Comparison of ENCODE assay signal across 8 mouse cellular contexts in the genomic region with DNA sequence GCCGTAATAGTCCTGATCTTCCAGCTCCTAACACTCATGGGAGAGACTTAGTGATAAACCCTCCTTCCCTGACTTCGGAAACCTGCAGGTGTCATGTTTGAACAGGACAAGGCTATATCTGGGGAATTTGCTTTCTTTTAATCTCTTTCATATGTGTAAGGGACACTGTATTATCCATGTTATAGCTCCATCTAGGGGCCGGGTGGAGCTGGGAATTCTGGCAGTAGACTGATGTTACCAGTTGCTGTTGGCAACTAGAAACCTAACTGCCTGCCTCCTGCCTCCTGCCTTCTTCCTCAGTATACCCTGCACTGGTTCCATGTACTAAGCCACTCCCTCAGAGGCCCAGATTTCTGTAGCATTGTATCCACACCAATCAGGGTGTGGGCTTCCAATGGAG. TPM values are rescaled to one million over a fixed set of nuclear protein-coding genes. Genes with fewer than 3 reads are reported as not detected.
A peak's percentile ranks its signal among the peaks of the same experiment; 100 is the strongest.
DNase-seq lines count a peak whose midpoint lies in the region; ATAC-seq lines count a peak whose summit lies in the region.
"Had no signal": no experiment of that assay in that cellular context is flagged by ENCODE, and none has a peak within 500 bp of the region (broad histone marks: within the 10 kb centered on the region; RNA-seq: fewer than 3 reads in every experiment).

No protein-coding gene starts in this region.

- no peaks in the 10 kb centered on the region for H3K36me3 ChIP-seq in neural tube, embryonic 11.5 days (ENCODE audit: control insufficient read depth, insufficient read depth, low read length)
- H3K36me3 ChIP-seq: midbrain, embryonic 12.5 days had no signal

- DNase-seq in neural tube, embryonic 11.5 days (ENCODE audit: low spot score): peak; percentile 9
- no peak for DNase-seq in neural tube, embryonic 10.5 days (ENCODE audit: extremely low spot score, low spot score)
- DNase-seq in adrenal gland, postnatal 14 days: peak; percentile 50
- peak; percentile 36 for DNase-seq in fibroblast of lung, adult 2 months (ENCODE audit: low read depth)
- peak; percentile 9 to 23 for DNase-seq in layer of hippocampus, adult 8-10 months (ENCODE audit: low spot score in 2 of 2)
- peak; percentile 5 for DNase-seq in lung, postnatal 25 days (ENCODE audit: low spot score)
- no peak for DNase-seq in gastrocnemius, adult 18-20 months (ENCODE audit: low spot score)

- H3K9ac ChIP-seq in neural tube, embryonic 11.5 days (ENCODE audit: low read length): no peak overlapping the region
- H3K9ac ChIP-seq: midbrain, embryonic 12.5 days had no signal

- H3K4me3 ChIP-seq in neural tube, embryonic 11.5 days (ENCODE audit: low read depth, low read length): no peak overlapping the region
- H3K4me3 ChIP-seq: midbrain, embryonic 12.5 days had no signal

- no peaks in the 10 kb centered on the region for H3K9me3 ChIP-seq in neural tube, embryonic 11.5 days (ENCODE audit: control insufficient read depth, low read length)
- H3K9me3 ChIP-seq: midbrain, embryonic 12.5 days had no signal

- WGBS in neural tube, embryonic 11.5 days: 54% methylated on average over 3 of the region's 3 CpGs

- no peak for ATAC-seq in neural tube, embryonic 11.5 days (ENCODE audit: insufficient read depth, low FRiP score, low TSS enrichment)

- H3K4me2 ChIP-seq in neural tube, embryonic 11.5 days (ENCODE audit: low read depth): no peak overlapping the region
- H3K4me2 ChIP-seq: midbrain, embryonic 12.5 days had no signal

- no peaks in the 10 kb centered on the region for H3K4me1 ChIP-seq in neural tube, embryonic 11.5 days (ENCODE audit: control insufficient read depth, insufficient read depth, low read length)
- H3K4me1 ChIP-seq: midbrain, embryonic 12.5 days had no signal

- no peaks in the 10 kb centered on the region for H3K27me3 ChIP-seq in neural tube, embryonic 11.5 days (ENCODE audit: control insufficient read depth, insufficient read depth, low read length)
- H3K27me3 ChIP-seq: midbrain, embryonic 12.5 days had no signal

- H3K27ac ChIP-seq in neural tube, embryonic 11.5 days (ENCODE audit: low read depth, low read length): no peak overlapping the region
- H3K27ac ChIP-seq: midbrain, embryonic 12.5 days had no signal

RNA-seq across cellular contexts. Expression of gene Rnf212, which starts 16.4 kb away (rescaled TPM):
- polyA plus RNA-seq in neural tube, embryonic 11.5 days (2014; fragmentation: Nextera tagmentation; extraction: Ambion mirVana): 0.95 and 0.97 TPM in 2 replicates
- total RNA-seq in adrenal gland, postnatal 14 days (2021): 0.56 TPM in 1 of 2 replicates, not detected in the other
- not detected for total RNA-seq in layer of hippocampus, adult 8-10 months (2022)
- total RNA-seq in gastrocnemius, adult 18-20 months (2021): not detected
- polyA plus RNA-seq: midbrain, embryonic 12.5 days had no signal

RNA-seq across cellular contexts. Expression of gene Tmed11, which starts 36.8 kb away (rescaled TPM):
- not detected in 2 replicates for polyA plus RNA-seq in neural tube, embryonic 11.5 days (2014; fragmentation: Nextera tagmentation; extraction: Ambion mirVana)
- total RNA-seq in adrenal gland, postnatal 14 days (2021): not detected in 2 replicates
- not detected for total RNA-seq in layer of hippocampus, adult 8-10 months (2022)
- total RNA-seq in gastrocnemius, adult 18-20 months (2021): not detected
- polyA plus RNA-seq: midbrain, embryonic 12.5 days had no signal

RNA-seq across cellular contexts. Expression of gene Vmn2r8, which starts 50.3 kb away (rescaled TPM):
- not detected in 2 replicates for polyA plus RNA-seq in neural tube, embryonic 11.5 days (2014; fragmentation: Nextera tagmentation; extraction: Ambion mirVana)
- total RNA-seq in adrenal gland, postnatal 14 days (2021): not detected in 2 replicates
- not detected for total RNA-seq in layer of hippocampus, adult 8-10 months (2022)
- not detected for total RNA-seq in gastrocnemius, adult 18-20 months (2021)
- polyA plus RNA-seq: midbrain, embryonic 12.5 days had no signal

Comparison
In these comparisons a context has a peak if more than half of its experiments do, and no peak if none do; other contexts are left out.
1. DNase-seq: peak in neural tube, embryonic 11.5 days (single experiment), adrenal gland, postnatal 14 days (single experiment), fibroblast of lung, adult 2 months (single experiment), layer of hippocampus, adult 8-10 months (2 of 2) and lung, postnatal 25 days (single experiment); none in neural tube, embryonic 10.5 days (single experiment) and gastrocnemius, adult 18-20 months (single experiment).